Mouse (Mus musculus): ENCODE data around the gene Kif3b.

GRCm38 (mm10) chr2:153286524-153286923 is 4.7 kb upstream of the Kif3b start:
- TF ChIP-seq GATA1 (IDR thresholded peaks at IDR 0.05; ENCODE audit: borderline replicate concordance, low read length) (no peak), FLI1 (IDR thresholded peaks at IDR 0.05; ENCODE audit: low read length) (no peak)
